In the genomic region with DNA sequence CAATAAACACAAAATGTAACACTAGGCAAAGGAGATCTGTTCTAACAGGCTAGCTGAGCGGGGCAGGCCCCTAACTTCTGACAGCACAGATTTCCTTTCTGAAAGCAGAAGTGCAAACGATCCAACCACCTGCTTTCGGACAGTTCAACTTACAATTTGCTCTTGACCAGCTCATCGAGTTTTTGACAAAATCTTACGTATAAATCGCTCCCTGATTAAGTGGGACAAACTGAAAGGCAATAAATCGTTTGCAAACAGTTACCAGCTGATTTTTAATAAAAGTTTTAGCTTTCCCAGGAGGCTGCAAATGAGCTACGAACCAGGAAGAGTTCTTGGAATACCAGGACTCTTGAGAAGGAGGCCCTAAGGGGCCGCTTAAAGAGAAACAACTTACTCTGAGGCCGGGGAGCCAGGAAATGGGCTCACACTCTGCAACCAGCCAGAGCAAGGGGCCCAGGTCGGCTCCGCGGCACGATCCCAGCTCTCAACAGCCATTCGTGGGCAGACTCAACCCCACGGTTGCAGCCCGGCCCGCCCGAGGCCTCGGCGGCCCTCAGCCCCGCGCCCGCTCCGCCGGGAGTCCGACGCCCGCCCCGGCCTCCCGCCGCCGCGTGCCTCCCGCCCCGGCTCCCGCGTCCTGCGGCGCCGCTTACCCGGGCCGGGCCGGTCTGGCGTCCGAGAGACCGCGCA, we compare ENCODE assay signal across 8 mouse cellular contexts. TPM values are rescaled to one million over a fixed set of nuclear protein-coding genes. Genes with fewer than 3 reads are reported as not detected.
A peak's percentile ranks its signal among the peaks of the same experiment; 100 is the strongest.
DNase-seq lines count a peak whose midpoint lies in the region; ATAC-seq and TF ChIP-seq lines count a peak whose summit lies in the region.

No protein-coding gene starts in this region.

- peaks cover 30% of the 10 kb centered on the region for H3K4me1 ChIP-seq in hindbrain, embryonic 14.5 days (replicated peaks; ENCODE audit: control insufficient read depth, insufficient read depth, low read length)
- H3K4me1 ChIP-seq in liver, postnatal 0 days (ENCODE audit: insufficient read depth) = peaks cover 18% of the 10 kb centered on the region

- peak; percentile 52 for DNase-seq in adrenal gland, adult 2 months
- DNase-seq in adrenal gland, postnatal 4 days (ENCODE audit: low spot score in 2 of 2) = no peak
- peak; percentile 62 for DNase-seq in R1 (ENCODE audit: low read depth, low spot score)
- DNase-seq in hindbrain, embryonic 14.5 days (ENCODE audit: low spot score) = peak; percentile 36
- DNase-seq in liver, postnatal 0 days = peak; percentile 43
- DNase-seq in neural tube, embryonic 10.5 days (ENCODE audit: extremely low spot score, low spot score) = peak; percentile 25
- peak; percentile 21 to 27 for DNase-seq in urinary bladder, postnatal 36 days (ENCODE audit: low spot score in 2 of 2)

- H3K9me3 ChIP-seq in hindbrain, embryonic 14.5 days (ENCODE audit: control insufficient read depth, low read length) = no peaks in the 10 kb centered on the region
- H3K9me3 ChIP-seq in liver, postnatal 0 days (ENCODE audit: low read length) = no peaks in the 10 kb centered on the region

- peak overlapping the region; percentile 68 for H3K4me2 ChIP-seq in hindbrain, embryonic 14.5 days (replicated peaks)
- H3K4me2 ChIP-seq in liver, postnatal 0 days (ENCODE audit: low read depth, low read length) = peak overlapping the region; percentile 72

- no peak; the same call in 1 of the 2 replicates for TF ChIP-seq EP300 in liver, postnatal 0 days (IDR thresholded peaks at IDR 0.05; ENCODE audit: low read depth)

- H3K27me3 ChIP-seq in hindbrain, embryonic 14.5 days (ENCODE audit: control insufficient read depth, insufficient read depth, low read length) = no peaks in the 10 kb centered on the region
- H3K27me3 ChIP-seq in liver, postnatal 0 days (ENCODE audit: insufficient read depth, low read length) = no peaks in the 10 kb centered on the region

- no peak for TF ChIP-seq CTCF in liver, postnatal 0 days (IDR thresholded peaks at IDR 0.05; ENCODE audit: low read depth)

- under 1% methylated on average over 47 of the region's 48 CpGs for WGBS in hindbrain, embryonic 14.5 days
- under 1% methylated on average over 43 of the region's 48 CpGs for WGBS in liver, postnatal 0 days (ENCODE audit: insufficient replicate concordance)

- H3K9ac ChIP-seq in hindbrain, embryonic 14.5 days = peak overlapping the region; percentile 97
- peak overlapping the region; percentile 99 for H3K9ac ChIP-seq in liver, postnatal 0 days (replicated peaks)

- peak overlapping the region; percentile 96 for H3K27ac ChIP-seq in hindbrain, embryonic 14.5 days
- peak overlapping the region; percentile 99 for H3K27ac ChIP-seq in liver, postnatal 0 days (ENCODE audit: low read depth)

- ATAC-seq in erythroid progenitor cell, adult 5-6 weeks (replicated peaks; ENCODE audit: low FRiP score, poor library complexity, severe bottlenecking) = peak; percentile 16; the same call in 1 of the 2 replicates
- ATAC-seq in hindbrain, embryonic 14.5 days (ENCODE audit: low FRiP score) = no peak; the same call in 1 of the 2 replicates
- peak; percentile 47 for ATAC-seq in liver, postnatal 0 days

- peaks cover 16% of the 10 kb centered on the region for H3K36me3 ChIP-seq in hindbrain, embryonic 14.5 days (replicated peaks; ENCODE audit: control insufficient read depth, insufficient read depth)
- H3K36me3 ChIP-seq in liver, postnatal 0 days (replicated peaks; ENCODE audit: insufficient read depth, low read length) = peaks cover 17% of the 10 kb centered on the region

- peak overlapping the region; percentile 91 for H3K4me3 ChIP-seq in hindbrain, embryonic 14.5 days (replicated peaks; ENCODE audit: low read length)
- H3K4me3 ChIP-seq in liver, postnatal 0 days (ENCODE audit: low read depth, low read length) = peak overlapping the region; percentile 92

RNA-seq across cellular contexts. Expression of a gene that starts 1.0 kb away (rescaled TPM):
- total RNA-seq in adrenal gland, adult 2 months (2021) = 100 to 1,000 TPM; 216 to 247 TPM
- 26.2 and 46.3 TPM in 2 replicates for polyA plus RNA-seq in adrenal gland, adult 2 months (2012; rRNA removed)
- total RNA-seq in adrenal gland, postnatal 4 days (2021) = 100 to 1,000 TPM; 207 to 215 TPM
- 44.9 and 71.7 TPM in 2 replicates for total RNA-seq in erythroid progenitor cell, adult 5-6 weeks (2015; ENCODE audit: low replicate concordance)
- total RNA-seq in erythroid progenitor cell, adult 5-6 weeks (2017; ENCODE audit: low replicate concordance) = 7.3 and 18.0 TPM in 2 replicates
- 424 and 425 TPM in 2 replicates for polyA plus RNA-seq in hindbrain, embryonic 14.5 days (2014; fragmentation: Nextera tagmentation; extraction: Ambion mirVana)
- polyA plus RNA-seq in liver, postnatal 0 days (2015; fragmentation: Nextera tagmentation; extraction: Ambion mirVana) = 234 and 251 TPM in 2 replicates

Comparison
In these comparisons a context has a peak if more than half of its experiments do, and no peak if none do; other contexts are left out.
1. DNase-seq: peak in adrenal gland, adult 2 months (single experiment), R1 (single experiment), hindbrain, embryonic 14.5 days (single experiment), liver, postnatal 0 days (single experiment), neural tube, embryonic 10.5 days (single experiment) and urinary bladder, postnatal 36 days (2 of 2); none in adrenal gland, postnatal 4 days (0 of 2).